Mouse (Mus musculus) heart, embryonic 14.5 days (tissue): ENCODE data around the gene Il16. TPM values are rescaled to one million over a fixed set of nuclear protein-coding genes. Genes with fewer than 3 reads are reported as not detected.
A peak's percentile ranks its signal among the peaks of the same experiment; 100 is the strongest.

Experiments used
- ATAC-seq: fragments of 200-750 bp; cut with Nextera tagmentation; 2 replicates; pipeline ENCODE4 v1.8.0; 2017; ENCODE audit warnings: low read depth, moderate TSS enrichment; ENCODE audit not compliant: insufficient number of reproducible peaks, insufficient read depth, low FRiP score
- H3K27ac ChIP-seq, 2 experiments: fragments of 200-500 bp in 1 of 2; fragments of 300-500 bp in 1 of 2; sonication (generic) in 1 of 2; replicated peaks in 1 of 2; 2 replicates each; pipeline ENCODE4 v1.5.1; 2012 to 2014; ENCODE audit warnings: low read depth in 2 of 2, low read length in 2 of 2, control low read depth in 1 of 2, mild to moderate bottlenecking in 1 of 2, mixed read lengths in 1 of 2; ENCODE audit not compliant: control insufficient read depth in 1 of 2, insufficient read depth in 1 of 2
- H3K27me3 ChIP-seq: fragments of 300-500 bp; sonication (generic); 2 replicates; pipeline ENCODE4 v1.6.1; 2014; ENCODE audit warnings: mild to moderate bottlenecking, low read length, control low read depth; ENCODE audit not compliant: control insufficient read depth, insufficient read depth
- H3K36me3 ChIP-seq: fragments of 300-500 bp; sonication (generic); 2 replicates; pipeline ENCODE4 v1.6.1; 2014; ENCODE audit warnings: mild to moderate bottlenecking, control low read depth, low read length, mixed read lengths; ENCODE audit not compliant: control insufficient read depth, insufficient read depth
- H3K4me1 ChIP-seq, 2 experiments: fragments of 200-500 bp in 1 of 2; fragments of 300-500 bp in 1 of 2; sonication (generic) in 1 of 2; 2 replicates each; pipeline ENCODE4 v1.6.1; 2012 to 2014; ENCODE audit warnings: low read length in 2 of 2, control low read depth in 1 of 2, mixed read lengths in 1 of 2; ENCODE audit not compliant: control insufficient read depth in 2 of 2, insufficient read depth in 2 of 2
- H3K4me2 ChIP-seq: fragments of 300-500 bp; sonication (generic); 2 replicates; pipeline ENCODE4 v1.6.1; 2014; ENCODE audit warnings: mild to moderate bottlenecking, low read length
- H3K4me3 ChIP-seq, 2 experiments: fragments of 200-500 bp in 1 of 2; fragments of 300-500 bp in 1 of 2; sonication (generic) in 1 of 2; 2 replicates each; pipeline ENCODE4 v1.5.1; 2012 to 2014; ENCODE audit warnings: low read length in 2 of 2, mild to moderate bottlenecking in 2 of 2, control low read depth in 1 of 2, low read depth in 1 of 2, moderate library complexity in 1 of 2; ENCODE audit not compliant: control insufficient read depth in 1 of 2, insufficient read depth in 1 of 2
- H3K9ac ChIP-seq: fragments of 300-500 bp; sonication (generic); 2 replicates; pipeline ENCODE4 v1.6.1; 2014; ENCODE audit warnings: mild to moderate bottlenecking, low read length
- H3K9me3 ChIP-seq: fragments of 300-500 bp; sonication (generic); 2 replicates; pipeline ENCODE4 v1.6.1; 2016; ENCODE audit warnings: low read length, control low read depth; ENCODE audit not compliant: control insufficient read depth
- WGBS: fragments of 180-500 bp; shearing (Covaris S2); extraction: QIAGEN DNeasy Blood & Tissue Kit; methylation state at CpG from one replicate; pipeline ENCODE4 v1.1.7; 2014; 5-methylcytosine and 5-hydroxymethylcytosine counted together
- polyA plus RNA-seq: library from polyadenylated mRNA; unstranded; fragments of >200 nt; fragmentation: Nextera tagmentation; extraction: Ambion mirVana; gene quantifications from 2 replicates; pipeline ENCODE4 v1.2.1, GENCODE M21; 2014

Il16 gene
- 3.2 and 4.4 TPM in 2 replicates for polyA plus RNA-seq

DNA sequence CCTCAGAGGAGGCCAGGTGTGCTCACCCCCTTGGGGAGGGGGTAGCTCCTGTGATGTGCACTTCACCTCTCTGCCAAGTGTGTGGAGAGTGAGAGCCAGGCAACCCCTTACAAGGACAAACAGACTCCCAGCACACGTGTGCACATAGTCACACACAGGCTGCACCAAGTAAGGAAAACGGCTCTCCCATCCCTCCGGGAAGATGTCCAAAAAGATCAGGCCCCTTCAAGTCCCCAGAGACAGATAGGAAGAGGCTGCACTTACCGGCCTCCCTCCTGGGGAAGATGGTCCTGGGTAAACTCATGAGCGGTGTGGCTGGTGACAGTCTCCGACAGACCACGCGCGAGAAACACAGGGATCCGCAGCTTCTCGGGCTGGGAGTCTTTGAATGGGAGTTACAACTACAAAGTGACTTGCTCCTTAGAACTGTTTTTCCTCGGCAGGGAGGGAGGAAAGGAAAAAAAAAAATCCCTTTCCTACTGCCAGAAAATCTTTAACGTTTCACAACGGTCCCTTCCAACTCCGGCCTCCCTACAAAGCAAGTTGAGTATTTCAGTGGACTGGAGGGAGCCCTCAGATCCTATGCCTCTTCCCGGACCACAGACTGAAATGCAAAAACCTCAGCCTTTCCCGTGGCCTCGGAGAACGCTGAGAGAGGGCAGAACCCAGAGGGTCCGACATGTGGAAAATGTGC is at the start of gene Il16:
Gene Il16 (minus strand): TSS at position 314 of the 694 bp plus-strand sequence.
- peak within 1 kb of the TSS; percentile 31 for H3K9ac ChIP-seq
- H3K4me2 ChIP-seq: peak within 1 kb of the TSS; percentile 64
- H3K4me1 ChIP-seq: peaks cover 10 to 18% of the 10 kb centered on the region in 2 experiments
- WGBS: 19% methylated on average over 20 of the region's 20 CpGs
- peak within 1 kb of the TSS; percentile 17 to 22 for H3K4me3 ChIP-seq
- no peaks in the 10 kb centered on the region for H3K27me3 ChIP-seq
- H3K27ac ChIP-seq: peak within 1 kb of the TSS; percentile 24 to 55
- H3K9me3 ChIP-seq: no peaks in the 10 kb centered on the region
- no peaks in the 10 kb centered on the region for H3K36me3 ChIP-seq
- ATAC-seq: peak; percentile 49; the same call in 1 of the 2 replicates

DNA sequence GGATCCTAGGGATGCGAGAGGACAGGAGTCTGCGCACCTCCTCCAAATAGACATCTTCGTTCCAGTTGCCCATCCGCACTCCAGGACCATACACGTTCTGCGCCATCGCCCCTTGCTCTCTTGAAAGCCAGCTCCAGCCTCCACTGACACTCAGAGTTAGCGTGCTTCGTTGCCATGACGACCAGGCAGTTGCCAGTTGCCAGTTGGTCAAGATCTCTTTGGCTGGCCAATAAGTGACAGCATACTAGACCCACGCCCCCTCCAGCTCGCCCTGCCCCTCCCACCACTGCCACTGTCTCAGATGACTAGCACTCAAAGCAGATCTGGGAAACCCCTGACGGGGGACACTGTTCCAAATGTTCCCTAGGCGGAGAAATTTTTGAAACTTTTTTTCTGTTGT is 49.2 kb upstream of the Il16 start, which contains the start of gene Cfap161:
Gene Cfap161 (minus strand): TSS at position 176 of the 400 bp plus-strand sequence.
- Histone ChIP-seq H3K4me1 (peaks cover 7 to 8% of the 10 kb centered on the region in 2 experiments), H3K4me3 (no peak within 1 kb of the TSS), H3K27me3 (no peaks in the 10 kb centered on the region), H3K36me3 (no peaks in the 10 kb centered on the region), H3K9ac (no peak within 1 kb of the TSS), H3K4me2 (peak within 1 kb of the TSS; percentile 41), H3K9me3 (no peaks in the 10 kb centered on the region), H3K27ac (no peak within 1 kb of the TSS)
- WGBS: 12% methylated on average over 14 of the region's 14 CpGs
- peak; percentile 56; the same call in 1 of the 2 replicates for ATAC-seq

- no peak for ATAC-seq
- no peak overlapping the region for H3K9ac ChIP-seq
- H3K4me2 ChIP-seq: peak overlapping the region; percentile 41
- no peaks in the 10 kb centered on the region for H3K9me3 ChIP-seq
- no peaks in the 10 kb centered on the region for H3K27me3 ChIP-seq
- no peak overlapping the region for H3K27ac ChIP-seq
- H3K4me1 ChIP-seq: peaks cover 7 to 8% of the 10 kb centered on the region in 2 experiments
- no peak overlapping the region for H3K4me3 ChIP-seq
- H3K36me3 ChIP-seq: no peaks in the 10 kb centered on the region
- WGBS: 29% methylated on average over 11 of the region's 11 CpGs
Measured at GRCm38 (mm10) chr7:83794006-83794683, 48.6 kb upstream of the Il16 start.

DNA sequence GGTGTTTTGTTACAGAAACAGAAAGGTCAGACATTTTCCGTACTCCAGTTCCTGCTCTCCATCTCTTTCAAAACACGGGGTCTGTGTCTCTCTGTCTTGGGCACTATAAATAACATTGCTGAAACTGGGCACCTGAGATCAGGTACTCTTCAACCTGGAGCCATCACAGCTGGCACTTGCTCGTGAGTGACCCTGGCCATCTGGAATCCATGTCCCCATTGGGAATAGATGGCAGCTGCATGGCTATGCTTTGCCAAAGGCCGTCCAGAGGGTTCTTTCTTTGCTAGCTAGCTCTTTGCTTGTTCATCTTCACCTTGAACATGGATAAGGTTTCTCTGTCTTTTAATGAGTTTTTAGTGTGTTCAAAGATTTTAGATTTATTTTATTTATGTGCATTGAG is 35.4 kb upstream of the Il16 start:
- Histone ChIP-seq H3K36me3 (no peaks in the 10 kb centered on the region), H3K4me1 (0 out of 4 replicates have a peak, but pooled peaks cover 0 to 3% of the 10 kb centered on the region in 2 experiments), H3K27me3 (no peaks in the 10 kb centered on the region), H3K9me3 (no peaks in the 10 kb centered on the region), H3K9ac (no peak overlapping the region), H3K4me3 (no peak overlapping the region), H3K4me2 (no peak overlapping the region), H3K27ac (no peak overlapping the region)
- WGBS: 84% methylated on average over 4 of the region's 4 CpGs
- no peak for ATAC-seq

GRCm38 (mm10) chr7:83780026-83780425 is 34.5 kb upstream of the Il16 start:
- Histone ChIP-seq H3K36me3 (no peaks in the 10 kb centered on the region), H3K4me3 (no peak overlapping the region), H3K27me3 (no peaks in the 10 kb centered on the region), H3K4me1 (0 out of 4 replicates have a peak, but pooled peaks cover 0 to 3% of the 10 kb centered on the region in 2 experiments), H3K4me2 (no peak overlapping the region), H3K27ac (no peak overlapping the region), H3K9me3 (no peaks in the 10 kb centered on the region), H3K9ac (no peak overlapping the region)
- 31% methylated on average over 4 of the region's 4 CpGs for WGBS
- ATAC-seq: no peak

GRCm38 (mm10) chr7:83779028-83779427 is 33.5 kb upstream of the Il16 start:
- Histone ChIP-seq H3K36me3 (no peaks in the 10 kb centered on the region), H3K27ac (no peak overlapping the region), H3K4me1 (peaks cover 2 to 3% of the 10 kb centered on the region in 2 experiments; a peak in 1 of 4 replicates), H3K27me3 (no peaks in the 10 kb centered on the region), H3K4me2 (no peak overlapping the region), H3K9me3 (no peaks in the 10 kb centered on the region), H3K9ac (no peak overlapping the region), H3K4me3 (no peak overlapping the region)
- 68% methylated on average over 2 of the region's 2 CpGs for WGBS
- ATAC-seq: no peak

GRCm38 (mm10) chr7:83778516-83778915 is 33.0 kb upstream of the Il16 start:
- H3K4me1 ChIP-seq: peaks cover 2 to 3% of the 10 kb centered on the region in 2 experiments; a peak in 1 of 4 replicates
- no peak overlapping the region for H3K4me2 ChIP-seq
- 56% methylated on average over 2 of the region's 2 CpGs for WGBS
- H3K36me3 ChIP-seq: no peaks in the 10 kb centered on the region
- H3K4me3 ChIP-seq: no peak overlapping the region
- H3K9me3 ChIP-seq: no peaks in the 10 kb centered on the region
- H3K27ac ChIP-seq: no peak overlapping the region
- ATAC-seq: no peak
- H3K27me3 ChIP-seq: no peaks in the 10 kb centered on the region
- no peak overlapping the region for H3K9ac ChIP-seq
